Mouse (Mus musculus) 3134 (cell line): ENCODE data around the gene Olfr1252.

ENCODE experiments used
- DNase-seq: peaks from one replicate; pipeline ENCODE4 v3.0.0-alpha.2; 2011; ENCODE audit warnings: low spot score; ENCODE audit not compliant: insufficient read length; ENCODE audit errors: extremely low read depth

Olfr1252 gene

DNA sequence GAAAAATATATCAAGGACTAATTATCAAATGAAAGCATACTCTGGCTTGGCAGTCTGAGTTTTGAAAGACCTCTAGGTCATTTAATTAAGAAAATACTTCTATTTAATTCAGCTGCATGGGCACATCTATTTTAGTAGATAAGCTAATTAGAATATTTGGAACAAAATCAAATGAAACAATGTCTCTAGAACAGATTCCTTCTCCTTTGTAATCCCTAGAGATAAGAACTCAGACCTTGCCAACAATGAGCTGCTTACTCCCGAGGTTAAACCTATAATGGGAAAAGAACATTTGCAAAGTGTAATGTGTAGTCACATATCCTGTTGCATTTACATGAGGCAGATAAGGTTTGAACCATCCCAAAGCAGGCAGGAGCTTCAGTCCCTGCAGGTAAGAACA is at the start of gene Olfr1252:
TSS of gene Olfr1252 (minus strand) at position 101 of the 400 bp plus-strand sequence.
- no peak for DNase-seq

DNA sequence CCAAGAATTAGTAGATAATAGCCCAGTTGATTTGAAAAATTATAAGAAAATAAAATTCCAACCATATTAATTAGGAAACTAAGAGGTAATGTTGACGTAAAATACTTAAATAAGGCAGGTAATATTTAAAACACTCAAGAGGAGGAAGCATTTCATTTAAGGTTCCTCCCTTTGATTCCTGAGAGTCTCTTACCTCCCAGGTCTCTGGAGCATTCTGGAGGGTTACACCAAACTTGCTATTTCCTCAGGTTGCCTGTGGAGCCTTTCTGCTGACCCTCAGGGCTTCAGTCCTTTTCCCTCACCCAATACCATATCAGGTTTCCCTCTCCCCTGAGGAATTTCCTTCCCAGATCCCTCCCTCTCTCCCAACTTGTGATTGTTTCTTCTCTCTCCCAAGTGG is 32.2 kb upstream of the Olfr1252 start, which contains the start of gene Olfr1253:
TSS of gene Olfr1253 (minus strand) at position 101 of the 400 bp plus-strand sequence.
- no peak for DNase-seq

DNA sequence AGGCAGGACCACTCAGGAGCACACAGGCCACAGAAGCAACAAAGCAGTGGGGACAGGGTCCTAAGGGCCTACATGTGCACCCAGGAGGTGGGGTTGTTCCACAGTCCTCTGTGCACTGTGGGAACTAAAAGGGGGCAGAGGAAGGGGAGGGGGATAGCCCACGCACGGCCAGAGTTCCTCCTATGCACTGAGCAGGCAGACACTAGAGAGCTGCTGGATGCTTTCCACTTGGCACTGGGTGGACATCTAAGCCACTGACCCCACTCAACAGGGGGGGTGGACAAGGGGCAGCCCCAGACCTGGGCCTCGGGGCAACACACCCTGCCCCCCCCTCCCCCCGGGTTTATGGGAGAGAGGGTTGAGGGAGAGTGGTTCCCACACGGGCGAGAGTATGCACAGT is 32.8 kb downstream of the Olfr1252 start:
- no peak for DNase-seq

DNA sequence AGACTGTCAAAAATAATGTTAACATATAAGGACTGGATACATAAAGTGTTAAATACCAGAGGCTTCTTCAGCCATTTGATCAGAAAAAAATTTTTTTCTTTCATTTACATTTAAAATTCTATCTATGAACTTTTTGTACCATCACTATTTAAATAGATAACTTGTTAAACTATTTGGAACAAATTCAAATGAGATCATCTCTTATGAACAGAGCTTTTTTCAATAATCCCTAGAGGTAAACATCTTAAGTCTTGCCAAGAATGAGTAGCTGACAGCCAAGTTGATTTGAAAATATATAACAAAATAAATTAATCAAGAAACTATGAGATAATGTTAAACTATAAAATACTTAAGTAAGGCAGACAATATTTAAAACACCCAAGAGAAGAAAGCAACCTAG is 53.0 kb downstream of the Olfr1252 start, which contains the start of gene Olfr1251:
TSS of gene Olfr1251 (minus strand) at position 101 of the 400 bp plus-strand sequence.
- DNase-seq = no peak
